Mouse (Mus musculus) ES-E14 (cell line): Measurements from ENCODE around the gene 9230112D13Rik.

ENCODE experiments used
- HCFC1 ChIP-seq: IDR thresholded peaks from 2 replicates; pipeline ENCODE4 v1.6.1; 2012; ENCODE audit warnings: low read length, inconsistent platforms, borderline replicate concordance; ENCODE audit not compliant: insufficient read depth
- ZC3H11A ChIP-seq: IDR thresholded peaks from 2 replicates; pipeline ENCODE4 v1.6.1; 2012; ENCODE audit warnings: low read depth, mild to moderate bottlenecking, inconsistent platforms, low read length, borderline replicate concordance
- ZNF384 ChIP-seq: IDR thresholded peaks from 2 replicates; pipeline ENCODE4 v1.6.1; 2012; ENCODE audit warnings: low read depth, low read length, inconsistent platforms

DNA sequence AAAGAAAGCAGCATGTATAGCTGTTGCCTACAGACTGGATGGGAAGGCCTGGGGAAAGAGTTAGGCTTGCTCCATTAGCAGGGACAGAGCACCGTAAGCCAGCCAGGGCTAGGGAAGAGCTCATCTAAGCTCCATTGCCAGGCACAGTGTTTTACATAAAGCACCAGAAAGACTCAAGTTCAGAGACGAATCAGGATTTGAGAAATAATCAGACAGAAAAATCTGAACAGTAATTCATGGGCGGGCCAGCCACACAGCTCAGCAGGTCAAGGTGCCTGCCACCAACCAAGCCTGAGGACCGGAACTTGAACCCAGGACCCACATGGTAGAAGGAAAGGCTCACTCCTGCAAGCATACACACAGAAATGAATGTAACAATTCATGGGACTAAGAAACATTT is 22.9 kb downstream of the 9230112D13Rik start:
- TF ChIP-seq HCFC1 (no peak), ZC3H11A (no peak), ZNF384 (no peak)
